Mouse (Mus musculus): ENCODE results near the gene 4930447C04Rik. TPM values are rescaled to one million over a fixed set of nuclear protein-coding genes. Genes with fewer than 3 reads are reported as not detected.
A peak's percentile ranks its signal among the peaks of the same experiment; 100 is the strongest.

The 4930447C04Rik gene
- polyA plus RNA-seq, 1 experiment from 2014 or later: 2.0 TPM

GRCm38 (mm10) chr12:72939616-72940015, 958 bp downstream of the 4930447C04Rik start, which contains the start of gene Six6:
Gene Six6 (plus strand): TSS chr12:72939892.
- no peaks in the 10 kb centered on the region for H3K36me3 ChIP-seq
- peak within 1 kb of the TSS; percentile 43 for H3K4me3 ChIP-seq
- no peak within 1 kb of the TSS for H3K27ac ChIP-seq
- peak; percentile 76 for DNase-seq (ENCODE audit: low spot score)
- H3K27me3 ChIP-seq (ENCODE audit: insufficient read depth, poor library complexity, severe bottlenecking): peaks cover 100% of the 10 kb centered on the region
- H3K4me1 ChIP-seq (replicated peaks): peaks cover 18% of the 10 kb centered on the region
- 0% methylated on average over 28 of the region's 28 CpGs for WGBS
- no peaks in the 10 kb centered on the region for H3K9me3 ChIP-seq

GRCm38 (mm10) chr12:72938600-72939490, 1.7 kb downstream of the 4930447C04Rik start:
- peak; percentile 41 for DNase-seq (ENCODE audit: low spot score)
- Histone ChIP-seq H3K27me3 (ENCODE audit: insufficient read depth, poor library complexity, severe bottlenecking) (peaks cover 98% of the 10 kb centered on the region), H3K4me3 (peak overlapping the region; percentile 43), H3K36me3 (no peaks in the 10 kb centered on the region), H3K4me1 (replicated peaks) (peaks cover 16% of the 10 kb centered on the region), H3K9me3 (no peaks in the 10 kb centered on the region), H3K27ac (no peak overlapping the region)
- 3% methylated on average over 14 of the region's 14 CpGs for WGBS

GRCm38 (mm10) chr12:72938176-72938575, 2.4 kb downstream of the 4930447C04Rik start:
- 4% methylated on average over 13 of the region's 13 CpGs for WGBS
- Histone ChIP-seq H3K27me3 (ENCODE audit: insufficient read depth, poor library complexity, severe bottlenecking) (peaks cover 91% of the 10 kb centered on the region), H3K4me3 (no peak overlapping the region), H3K36me3 (no peaks in the 10 kb centered on the region), H3K27ac (no peak overlapping the region), H3K9me3 (no peaks in the 10 kb centered on the region), H3K4me1 (replicated peaks) (peaks cover 16% of the 10 kb centered on the region)
- no peak for DNase-seq (ENCODE audit: low spot score)

- Histone ChIP-seq H3K36me3 (no peaks in the 10 kb centered on the region), H3K27ac (no peak overlapping the region), H3K27me3 (ENCODE audit: insufficient read depth, poor library complexity, severe bottlenecking) (peaks cover 86% of the 10 kb centered on the region), H3K9me3 (no peaks in the 10 kb centered on the region), H3K4me1 (replicated peaks) (peaks cover 16% of the 10 kb centered on the region), H3K4me3 (no peak overlapping the region)
- WGBS: 2% methylated on average over 19 of the region's 19 CpGs
- DNase-seq (ENCODE audit: low spot score): peak; percentile 48
Measured at GRCm38 (mm10) chr12:72937537-72938120, 2.9 kb downstream of the 4930447C04Rik start.

GRCm38 (mm10) chr12:72936751-72937150, 3.8 kb downstream of the 4930447C04Rik start:
- Histone ChIP-seq H3K9me3 (no peaks in the 10 kb centered on the region), H3K36me3 (no peaks in the 10 kb centered on the region), H3K4me1 (replicated peaks) (peaks cover 16% of the 10 kb centered on the region), H3K27me3 (ENCODE audit: insufficient read depth, poor library complexity, severe bottlenecking) (peaks cover 77% of the 10 kb centered on the region), H3K27ac (no peak overlapping the region), H3K4me3 (no peak overlapping the region)
- WGBS: 20% methylated on average over 8 of the region's 8 CpGs
- no peak for DNase-seq (ENCODE audit: low spot score)

- Histone ChIP-seq H3K4me3 (peak overlapping the region; percentile 56), H3K9me3 (0 out of 2 replicates have a peak, but pooled peaks cover 8% of the 10 kb centered on the region), H3K27ac (peak overlapping the region; percentile 82), H3K27me3 (ENCODE audit: insufficient read depth, poor library complexity, severe bottlenecking) (peaks cover 25% of the 10 kb centered on the region), H3K4me1 (replicated peaks) (peaks cover 9% of the 10 kb centered on the region), H3K36me3 (no peaks in the 10 kb centered on the region)
- WGBS: 15% methylated on average over 48 of the region's 48 CpGs
- peak; percentile 69 for DNase-seq (ENCODE audit: low spot score)
Measured at GRCm38 (mm10) chr12:72917159-72917993, 23.2 kb downstream of the 4930447C04Rik start.

GRCm38 (mm10) chr12:72854377-72855032, 86.1 kb downstream of the 4930447C04Rik start:
- H3K27ac ChIP-seq: no peak overlapping the region
- H3K4me3 ChIP-seq: peak overlapping the region; percentile 29; the same call in 1 of the 2 replicates
- peak; percentile 65 for DNase-seq (ENCODE audit: low spot score)
- H3K36me3 ChIP-seq: no peaks in the 10 kb centered on the region
- H3K9me3 ChIP-seq: 0 out of 2 replicates have a peak, but pooled peaks cover 5% of the 10 kb centered on the region
- 2% methylated on average over 19 of the region's 19 CpGs for WGBS
- peaks cover 100% of the 10 kb centered on the region for H3K27me3 ChIP-seq (ENCODE audit: insufficient read depth, poor library complexity, severe bottlenecking)
- peaks cover 19% of the 10 kb centered on the region; the same call in 1 of the 2 replicates for H3K4me1 ChIP-seq (replicated peaks)

GRCm38 (mm10) chr12:72853406-72854076, 87.0 kb downstream of the 4930447C04Rik start:
- Histone ChIP-seq H3K4me1 (replicated peaks) (peaks cover 19% of the 10 kb centered on the region; the same call in 1 of the 2 replicates), H3K4me3 (0 out of 2 replicates have a peak overlapping the region, but pooled peaks have one; percentile 29), H3K27ac (no peak overlapping the region), H3K9me3 (no peaks in the 10 kb centered on the region), H3K36me3 (no peaks in the 10 kb centered on the region), H3K27me3 (ENCODE audit: insufficient read depth, poor library complexity, severe bottlenecking) (peaks cover 100% of the 10 kb centered on the region)
- WGBS: 32% methylated on average over 13 of the region's 13 CpGs
- no peak for DNase-seq (ENCODE audit: low spot score)

GRCm38 (mm10) chr12:72852264-72852663, 88.3 kb downstream of the 4930447C04Rik start:
- WGBS: 69% methylated on average over 6 of the region's 6 CpGs
- peaks cover 100% of the 10 kb centered on the region for H3K27me3 ChIP-seq (ENCODE audit: insufficient read depth, poor library complexity, severe bottlenecking)
- no peak for DNase-seq (ENCODE audit: low spot score)
- H3K9me3 ChIP-seq: no peaks in the 10 kb centered on the region
- H3K4me3 ChIP-seq: no peak overlapping the region
- no peaks in the 10 kb centered on the region for H3K36me3 ChIP-seq
- H3K27ac ChIP-seq: no peak overlapping the region
- H3K4me1 ChIP-seq (replicated peaks): peaks cover 19% of the 10 kb centered on the region; the same call in 1 of the 2 replicates

- peaks cover 19% of the 10 kb centered on the region; the same call in 1 of the 2 replicates for H3K4me1 ChIP-seq (replicated peaks)
- H3K27me3 ChIP-seq (ENCODE audit: insufficient read depth, poor library complexity, severe bottlenecking): peaks cover 100% of the 10 kb centered on the region
- DNase-seq (ENCODE audit: low spot score): no peak
- no peak overlapping the region for H3K4me3 ChIP-seq
- H3K36me3 ChIP-seq: no peaks in the 10 kb centered on the region
- no peak overlapping the region for H3K27ac ChIP-seq
- no peaks in the 10 kb centered on the region for H3K9me3 ChIP-seq
- 71% methylated on average over 9 of the region's 9 CpGs for WGBS
Measured at GRCm38 (mm10) chr12:72850146-72850545, 90.4 kb downstream of the 4930447C04Rik start.

GRCm38 (mm10) chr12:72847725-72848124, 92.8 kb downstream of the 4930447C04Rik start:
- peaks cover 83% of the 10 kb centered on the region for H3K27me3 ChIP-seq (ENCODE audit: insufficient read depth, poor library complexity, severe bottlenecking)
- no peaks in the 10 kb centered on the region for H3K36me3 ChIP-seq
- WGBS: 28% methylated on average over 7 of the region's 7 CpGs
- no peak overlapping the region for H3K4me3 ChIP-seq
- no peak overlapping the region for H3K27ac ChIP-seq
- H3K4me1 ChIP-seq (replicated peaks): peaks cover 7% of the 10 kb centered on the region; the same call in 1 of the 2 replicates
- H3K9me3 ChIP-seq: no peaks in the 10 kb centered on the region
- DNase-seq (ENCODE audit: low spot score): no peak

Data from hindbrain, embryonic 10.5 days (tissue).